Mouse (Mus musculus): Measurements from ENCODE around the gene Sptbn2.
"Not testable (repeated sequence)": the region's sequence is repeated elsewhere in the genome, so short reads cannot be mapped to it uniquely, and the experiment has no call there.

The Sptbn2 gene

DNA sequence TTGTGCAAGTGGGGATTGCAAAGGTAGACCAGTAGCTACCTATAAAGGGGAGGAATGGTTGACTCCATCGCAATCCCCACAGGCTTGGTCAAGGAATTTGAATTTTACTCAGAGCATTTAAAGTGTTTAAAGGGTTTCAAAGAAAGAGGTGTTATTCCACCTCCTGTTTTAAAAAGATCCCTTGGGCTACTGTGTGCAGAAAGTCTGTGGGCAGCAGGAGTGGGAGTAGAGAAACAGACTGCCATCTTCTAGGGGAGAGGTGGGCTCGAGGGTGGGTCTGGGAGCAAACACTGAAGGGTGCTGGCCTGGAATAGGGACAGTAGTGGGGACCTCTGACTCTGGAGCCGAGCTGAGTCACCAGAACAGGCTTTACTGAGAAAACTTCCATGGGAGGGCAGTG is 22.1 kb downstream of the Sptbn2 start:
- DNase-seq = no peak

DNA sequence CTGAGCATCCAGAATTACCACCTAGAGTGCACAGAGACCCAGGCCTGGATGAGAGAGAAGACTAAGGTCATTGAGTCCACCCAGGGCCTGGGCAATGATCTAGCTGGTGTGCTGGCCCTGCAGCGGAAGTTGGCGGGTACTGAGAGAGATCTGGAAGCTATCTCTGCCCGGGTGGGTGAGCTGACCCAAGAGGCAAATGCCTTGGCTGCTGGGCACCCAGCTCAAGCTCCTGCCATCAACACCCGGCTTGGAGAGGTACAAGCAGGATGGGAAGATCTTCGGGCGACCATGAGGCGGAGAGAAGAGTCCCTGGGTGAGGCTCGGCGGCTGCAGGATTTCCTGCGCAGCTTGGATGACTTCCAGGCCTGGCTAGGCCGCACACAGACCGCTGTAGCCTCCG is 26.9 kb downstream of the Sptbn2 start:
- no peak for DNase-seq

DNA sequence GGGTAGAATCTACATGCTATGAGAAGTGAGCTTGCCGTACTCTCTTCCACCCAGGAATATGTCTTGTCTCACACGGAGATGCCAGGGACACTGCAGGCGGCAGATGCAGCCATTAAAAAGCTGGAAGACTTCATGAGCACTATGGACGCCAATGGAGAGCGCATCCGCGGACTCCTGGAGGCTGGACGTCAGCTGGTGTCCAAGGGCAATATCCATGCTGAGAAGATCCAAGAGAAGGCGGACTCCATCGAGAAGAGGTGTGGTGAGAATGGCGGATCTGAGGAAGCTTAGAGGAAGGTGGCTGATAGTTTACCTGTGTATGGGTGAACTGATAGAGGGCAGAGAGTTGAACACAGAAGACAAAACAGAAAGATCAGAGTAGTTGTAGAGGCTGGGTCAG is 28.1 kb downstream of the Sptbn2 start:
- DNase-seq = no peak

DNA sequence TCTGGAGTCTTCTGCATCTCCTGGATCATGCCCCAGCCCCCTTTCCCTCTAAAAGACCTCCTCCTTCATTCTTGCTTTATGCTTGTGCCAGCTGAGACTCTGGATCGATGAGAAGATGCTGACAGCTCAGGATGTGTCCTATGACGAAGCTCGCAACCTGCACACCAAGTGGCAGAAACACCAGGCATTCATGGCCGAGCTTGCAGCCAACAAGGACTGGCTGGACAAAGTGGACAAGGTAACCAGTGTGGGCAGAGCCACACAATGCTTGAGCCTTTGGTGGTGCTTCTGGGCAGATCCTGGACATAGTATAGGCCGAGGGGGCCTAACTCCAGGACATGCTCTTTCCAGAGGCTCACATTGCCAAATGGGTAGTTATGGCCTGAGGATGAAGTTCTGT is 28.8 kb downstream of the Sptbn2 start:
- no peak for DNase-seq

DNA sequence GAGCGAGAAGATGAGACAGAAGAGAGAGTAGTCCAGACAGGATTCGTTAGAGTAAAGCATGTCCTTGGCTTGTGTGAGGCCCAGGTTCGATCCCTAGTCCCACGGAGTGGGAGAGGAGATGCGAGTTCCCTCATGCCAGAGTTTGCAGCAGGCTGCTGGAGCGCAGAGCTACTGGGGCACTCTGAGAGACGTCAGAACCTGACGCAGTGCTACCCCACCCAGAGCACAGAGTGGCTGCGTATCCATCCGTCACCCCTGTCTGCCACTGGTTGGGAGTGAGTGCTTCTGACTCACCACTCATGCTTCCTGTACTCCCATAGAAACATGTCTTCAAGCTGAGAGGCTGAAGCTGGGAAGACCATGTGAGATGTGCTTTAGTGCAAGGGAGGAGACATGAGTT is 30.5 kb downstream of the Sptbn2 start:
- DNase-seq = no peak

DNA sequence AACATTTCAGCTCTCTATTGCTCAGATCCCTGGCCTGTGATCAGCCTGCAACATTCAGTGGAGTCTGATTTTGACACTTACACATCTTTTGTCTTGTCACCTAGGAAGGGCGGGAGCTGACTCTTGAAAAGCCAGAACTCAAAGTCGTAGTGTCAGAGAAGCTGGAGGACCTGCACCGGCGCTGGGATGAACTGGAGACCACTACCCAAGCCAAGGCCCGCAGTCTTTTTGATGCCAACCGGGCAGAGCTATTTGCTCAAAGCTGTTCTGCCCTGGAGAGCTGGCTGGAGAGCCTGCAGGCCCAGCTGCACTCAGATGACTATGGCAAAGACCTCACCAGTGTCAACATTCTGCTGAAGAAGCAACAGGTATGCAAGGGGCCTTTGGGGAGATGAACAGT is 31.3 kb downstream of the Sptbn2 start:
- DNase-seq = no peak

DNA sequence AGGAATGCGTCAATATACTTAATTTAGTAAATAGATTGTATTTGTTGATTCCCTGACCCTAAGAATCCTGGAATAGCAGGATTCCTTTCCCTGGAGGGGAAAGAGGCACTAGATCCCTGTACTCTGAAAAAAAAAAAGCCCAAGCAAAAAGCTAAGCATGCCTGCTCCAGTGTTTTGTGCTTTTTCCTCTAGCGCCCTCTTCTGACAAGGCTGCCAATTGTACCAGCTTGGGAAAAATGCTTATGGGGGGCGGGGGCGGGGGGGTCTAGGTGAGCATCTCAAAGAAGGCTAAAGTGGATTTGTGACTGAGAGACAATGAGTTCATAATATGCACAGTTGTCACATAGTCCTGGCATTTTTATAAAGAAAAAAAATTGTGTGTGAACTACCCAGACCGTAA is 32.6 kb downstream of the Sptbn2 start:
- no peak for DNase-seq

DNA sequence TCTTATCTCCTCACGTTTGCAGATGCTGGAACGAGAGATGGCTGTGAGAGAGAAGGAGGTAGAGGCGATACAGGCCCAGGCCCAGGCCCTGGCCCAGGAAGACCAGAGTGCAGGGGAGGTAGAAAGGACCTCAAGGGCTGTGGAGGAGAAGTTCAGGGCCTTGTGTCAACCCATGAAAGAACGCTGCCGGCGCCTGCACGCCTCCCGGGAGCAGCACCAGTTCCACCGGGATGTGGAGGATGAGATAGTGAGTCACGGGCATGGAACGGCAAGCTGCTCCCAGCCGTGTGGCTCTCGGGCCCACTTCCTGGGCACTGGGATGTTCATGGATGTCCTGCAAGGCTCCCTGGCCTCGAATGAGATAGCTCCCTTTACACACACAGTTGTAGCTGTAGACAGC is 33.1 kb downstream of the Sptbn2 start:
- peak; percentile 3 for DNase-seq

DNA sequence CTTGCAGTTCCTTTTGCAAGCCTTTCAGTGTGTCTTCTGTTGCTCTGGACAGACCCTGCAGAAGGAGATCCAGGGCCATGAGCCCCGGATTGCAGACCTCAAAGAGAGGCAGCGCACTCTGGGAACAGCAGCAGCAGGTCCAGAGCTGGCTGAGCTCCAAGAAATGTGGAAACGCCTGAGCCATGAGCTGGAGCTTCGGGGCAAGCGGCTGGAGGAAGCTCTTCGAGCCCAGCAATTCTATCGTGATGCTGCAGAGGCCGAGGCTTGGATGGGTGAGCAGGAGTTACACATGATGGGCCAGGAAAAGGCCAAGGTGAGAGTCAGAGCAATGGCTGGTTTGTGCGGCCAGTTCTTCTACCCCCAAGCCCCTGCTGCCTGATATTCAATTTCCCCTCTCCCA is 34.1 kb downstream of the Sptbn2 start:
- DNase-seq = peak; percentile 14

DNA sequence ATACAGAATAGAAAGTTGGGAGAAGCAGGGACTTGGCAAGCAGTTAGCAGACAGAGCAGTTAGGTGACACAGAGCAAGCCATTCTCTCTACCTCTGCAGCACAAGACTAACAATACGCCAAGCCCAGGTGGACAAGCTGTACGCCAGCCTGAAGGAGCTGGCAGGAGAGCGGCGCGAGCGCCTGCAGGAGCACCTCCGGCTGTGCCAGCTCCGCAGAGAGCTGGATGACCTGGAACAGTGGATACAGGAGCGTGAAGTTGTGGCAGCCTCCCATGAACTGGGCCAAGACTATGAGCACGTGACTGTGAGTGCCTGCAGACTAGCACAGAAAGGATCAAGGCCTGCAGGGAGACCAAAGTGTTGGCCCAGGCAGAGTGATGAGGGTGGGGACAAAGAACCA is 34.7 kb downstream of the Sptbn2 start:
- peak; percentile 7 for DNase-seq

DNA sequence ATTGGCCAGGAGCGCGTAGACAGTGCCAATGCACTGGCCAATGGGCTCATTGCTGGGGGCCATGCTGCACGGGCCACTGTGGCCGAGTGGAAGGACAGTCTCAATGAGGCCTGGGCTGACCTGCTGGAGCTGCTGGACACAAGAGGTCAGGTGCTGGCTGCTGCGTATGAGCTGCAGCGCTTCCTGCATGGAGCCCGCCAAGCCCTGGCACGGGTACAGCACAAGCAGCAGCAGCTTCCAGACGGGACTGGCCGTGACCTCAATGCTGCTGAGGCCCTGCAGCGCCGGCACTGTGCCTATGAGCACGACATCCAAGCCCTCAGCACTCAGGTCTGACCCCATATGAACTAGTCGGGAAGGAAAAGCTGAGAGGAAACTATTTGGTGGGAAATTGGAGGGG is 35.6 kb downstream of the Sptbn2 start:
- DNase-seq = peak; percentile 15

DNA sequence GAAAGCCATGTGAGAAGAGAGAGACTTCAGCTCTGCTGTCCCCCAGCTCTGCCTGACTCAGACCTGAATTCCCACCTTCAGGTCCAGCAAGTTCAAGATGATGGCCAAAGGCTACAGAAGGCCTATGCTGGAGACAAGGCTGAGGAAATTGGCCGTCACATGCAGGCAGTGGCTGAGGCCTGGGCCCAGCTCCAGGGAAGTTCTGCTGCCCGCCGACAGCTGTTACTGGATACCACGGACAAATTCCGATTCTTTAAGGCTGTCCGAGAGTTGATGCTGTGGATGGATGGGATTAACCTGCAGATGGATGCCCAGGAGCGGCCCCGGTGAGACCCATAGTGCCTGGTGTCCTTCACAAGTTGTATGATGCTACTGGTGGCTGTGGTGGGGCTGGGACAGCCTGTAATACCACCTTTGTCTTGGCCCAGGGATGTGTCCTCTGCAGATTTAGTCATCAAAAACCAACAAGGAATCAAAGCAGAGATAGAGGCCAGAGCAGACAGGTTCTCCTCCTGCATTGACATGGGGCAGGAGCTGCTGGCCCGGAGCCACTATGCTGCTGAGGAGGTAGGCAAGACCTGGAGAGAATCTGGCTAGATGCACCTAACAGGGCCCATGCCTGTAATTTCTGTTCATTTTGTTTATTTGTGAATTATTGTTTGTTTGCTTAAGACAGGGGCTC is 36.8 kb downstream of the Sptbn2 start:
- no peak for DNase-seq

DNA sequence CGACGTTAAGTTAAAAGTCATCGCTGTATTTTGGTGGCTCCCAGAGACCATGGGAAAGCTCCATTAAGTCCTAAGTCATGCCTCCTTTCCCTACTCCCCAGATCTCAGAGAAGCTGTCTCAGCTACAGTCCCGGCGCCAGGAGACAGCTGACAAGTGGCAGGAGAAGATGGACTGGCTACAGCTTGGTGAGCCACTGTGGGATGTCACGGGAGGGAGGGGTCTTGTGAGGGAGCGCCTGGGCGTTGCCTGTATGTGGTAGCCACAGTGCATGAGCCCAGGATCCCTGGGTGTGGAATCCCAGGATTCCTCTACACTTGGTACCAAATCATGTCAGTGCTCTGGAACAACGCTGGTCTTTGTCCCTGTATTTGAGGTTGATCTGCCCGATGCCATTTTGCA is 37.5 kb downstream of the Sptbn2 start:
- DNase-seq = no peak

DNA sequence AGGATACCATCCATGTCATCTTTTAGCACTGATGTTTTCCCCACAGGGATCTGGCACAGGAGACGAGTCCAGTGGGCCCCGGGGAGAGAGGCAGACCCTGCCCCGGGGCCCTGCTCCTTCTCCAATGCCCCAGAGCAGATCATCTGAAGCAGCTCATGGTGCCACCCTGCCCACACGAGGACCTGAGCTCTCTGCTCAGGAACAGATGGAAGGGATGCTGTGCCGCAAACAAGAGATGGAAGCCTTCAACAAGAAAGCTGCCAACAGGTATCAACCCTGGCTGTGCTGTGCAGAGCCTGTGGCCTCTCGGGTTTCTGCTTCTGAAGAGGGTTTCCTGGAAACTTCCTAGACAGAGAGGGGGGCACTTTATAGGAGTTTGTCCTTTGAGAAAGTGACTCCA is 39.0 kb downstream of the Sptbn2 start:
- no peak for DNase-seq

DNA sequence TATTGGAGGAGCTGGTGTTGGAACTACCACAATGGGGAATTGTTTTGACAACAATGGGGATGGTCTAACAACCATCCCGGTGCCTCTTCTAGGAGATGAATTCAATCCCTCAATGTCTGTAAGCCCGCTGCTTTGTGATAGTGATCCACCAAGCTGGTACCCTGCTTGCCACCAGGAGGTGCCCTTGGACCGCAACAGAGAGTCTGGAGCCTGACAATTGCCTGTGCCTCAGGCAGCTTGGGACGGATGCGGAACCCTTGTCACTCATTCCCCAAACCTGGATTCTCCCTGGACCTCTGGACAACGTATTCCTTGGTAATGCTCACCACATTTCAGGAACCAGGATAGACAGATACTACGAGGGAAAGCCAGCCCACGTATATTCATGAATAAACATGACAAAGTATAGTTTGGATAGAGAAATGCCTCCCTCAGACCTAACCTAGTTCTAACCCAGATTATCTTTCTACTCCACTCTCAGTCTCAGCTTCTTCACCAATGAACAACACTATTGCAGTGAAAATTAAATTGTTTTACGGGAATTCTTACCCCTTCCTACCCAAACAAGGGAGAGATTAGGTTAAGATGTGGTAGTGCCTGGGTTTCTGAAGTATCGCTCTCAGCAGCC is 44.7 kb downstream of the Sptbn2 start:
- DNase-seq = peak; percentile 84

DNA sequence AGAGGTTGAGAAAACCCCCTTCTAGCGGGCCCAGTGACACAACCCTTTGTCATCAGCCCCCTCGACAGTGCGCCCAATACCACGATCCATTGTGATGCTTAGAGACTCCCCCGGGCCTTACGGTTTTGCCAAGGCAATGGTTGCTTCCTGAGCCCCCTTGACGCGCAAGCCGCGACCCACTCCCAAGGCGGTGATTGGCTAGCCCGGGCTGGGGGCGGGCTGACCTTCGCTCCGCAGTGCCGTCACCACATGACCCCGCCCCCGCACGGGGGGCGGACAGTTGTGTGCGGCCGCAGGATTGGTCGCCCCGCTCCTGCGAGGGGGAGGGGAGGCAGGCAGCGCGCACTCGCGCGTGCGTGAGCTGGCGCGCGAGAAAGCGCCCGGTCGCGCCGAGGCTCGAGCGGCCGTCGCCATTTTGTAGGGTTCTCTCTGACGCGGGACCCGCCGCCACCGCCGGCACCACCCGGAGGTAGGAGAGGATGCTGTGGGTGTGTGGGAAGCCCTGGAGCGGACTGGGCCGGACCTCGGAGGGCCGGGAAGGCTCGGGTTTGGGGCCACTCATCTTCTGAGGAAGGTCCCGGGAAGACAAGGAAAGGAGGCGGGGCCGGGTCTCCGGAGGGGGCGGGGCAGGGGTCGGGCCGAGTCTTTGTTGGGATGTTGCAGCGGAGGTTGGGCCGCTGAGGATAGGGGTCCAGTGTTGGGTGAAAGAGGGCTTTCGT is 45.4 kb downstream of the Sptbn2 start, which contains the start of gene Rbm4b:
Rbm4b (plus strand) TSS at position 305 of the 719 bp plus-strand sequence.
- DNase-seq = peak; percentile 97

DNA sequence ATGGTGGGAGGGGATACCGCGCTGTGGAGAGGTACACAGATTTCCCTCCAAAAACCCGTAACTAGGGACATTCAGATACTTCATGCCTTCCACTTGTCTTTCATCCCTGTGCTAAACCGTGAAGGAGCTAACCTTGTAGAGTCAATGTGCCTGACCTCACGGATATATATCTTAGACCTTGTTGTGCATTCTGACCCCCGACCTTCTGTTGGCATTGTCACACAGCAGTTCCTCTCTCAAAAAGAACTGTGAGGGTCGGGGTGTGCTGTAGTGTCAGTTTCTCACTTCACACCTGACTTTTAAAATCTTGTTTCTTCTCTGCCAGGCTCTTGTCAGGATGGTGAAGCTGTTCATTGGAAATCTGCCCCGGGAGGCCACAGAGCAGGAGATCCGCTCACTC is 46.0 kb downstream of the Sptbn2 start:
- no peak for DNase-seq

DNA sequence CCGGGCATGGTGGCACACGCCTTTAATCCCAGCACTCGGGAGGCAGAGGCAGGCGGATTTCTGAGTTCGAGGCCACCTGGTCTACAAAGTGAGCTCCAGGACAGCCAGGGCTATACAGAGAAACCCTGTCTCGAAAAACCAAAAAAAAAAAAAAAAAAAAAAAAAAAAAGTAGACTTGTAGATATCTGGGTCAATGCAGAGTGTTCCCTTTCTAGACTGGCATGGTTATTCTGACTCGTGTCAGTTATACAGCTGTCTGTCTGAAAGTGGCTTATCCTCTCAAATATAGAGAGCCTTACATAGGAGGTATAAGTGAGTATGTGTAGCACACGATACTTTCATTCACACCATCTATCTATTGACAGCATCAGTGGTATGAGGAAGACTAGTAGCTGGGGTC is 49.6 kb downstream of the Sptbn2 start:
- DNase-seq = not testable (repeated sequence)

DNA sequence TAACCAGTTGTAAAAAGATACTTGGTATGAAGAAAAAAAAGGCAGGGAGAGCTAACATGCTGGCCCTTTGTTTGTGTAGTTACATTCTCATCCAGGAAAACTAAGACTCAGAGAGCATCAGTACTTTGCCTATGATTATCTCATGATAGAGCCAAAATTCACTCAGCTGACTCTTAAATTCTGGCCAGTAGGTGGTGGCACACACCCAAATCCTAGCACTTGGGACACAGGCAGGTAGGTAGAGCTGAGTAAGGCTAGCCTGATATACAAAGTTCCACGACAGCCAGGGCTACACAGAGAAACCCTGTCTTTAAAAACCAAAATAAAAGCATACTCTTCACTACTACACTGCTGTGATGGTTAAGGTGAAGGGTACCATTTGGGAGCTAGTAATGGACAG is 51.9 kb downstream of the Sptbn2 start:
- no peak for DNase-seq

DNA sequence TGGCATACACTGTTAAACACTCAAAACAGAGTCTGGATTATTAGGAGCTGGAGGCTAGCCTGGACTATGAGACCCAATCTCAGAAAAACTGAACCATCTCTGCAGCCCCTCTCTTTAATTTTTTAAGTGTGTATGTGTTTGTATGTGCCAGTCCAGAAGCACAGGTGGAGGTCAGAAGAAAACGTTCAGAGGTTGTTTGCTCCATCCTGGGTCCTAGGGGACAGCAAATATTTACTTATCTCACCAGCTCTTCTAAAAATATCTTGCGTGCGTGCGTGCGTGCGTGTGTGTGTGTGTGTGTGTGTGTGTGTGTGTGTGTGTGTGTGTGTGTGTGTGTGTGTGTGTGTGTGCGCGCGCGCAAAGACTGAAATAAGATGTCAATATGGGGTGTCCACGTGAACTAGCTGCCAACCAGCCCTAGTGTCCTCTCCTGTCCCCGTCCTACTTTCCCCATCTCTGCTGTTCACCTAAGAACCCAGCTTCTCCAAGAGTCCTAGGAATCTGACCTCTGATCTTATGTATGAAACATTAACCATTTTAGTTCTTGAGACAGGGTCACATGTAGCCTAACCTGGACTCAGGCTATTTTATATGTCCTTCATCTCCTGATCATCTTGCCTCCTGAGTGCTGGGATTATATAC is 56.7 kb downstream of the Sptbn2 start:
- no peak for DNase-seq

DNA sequence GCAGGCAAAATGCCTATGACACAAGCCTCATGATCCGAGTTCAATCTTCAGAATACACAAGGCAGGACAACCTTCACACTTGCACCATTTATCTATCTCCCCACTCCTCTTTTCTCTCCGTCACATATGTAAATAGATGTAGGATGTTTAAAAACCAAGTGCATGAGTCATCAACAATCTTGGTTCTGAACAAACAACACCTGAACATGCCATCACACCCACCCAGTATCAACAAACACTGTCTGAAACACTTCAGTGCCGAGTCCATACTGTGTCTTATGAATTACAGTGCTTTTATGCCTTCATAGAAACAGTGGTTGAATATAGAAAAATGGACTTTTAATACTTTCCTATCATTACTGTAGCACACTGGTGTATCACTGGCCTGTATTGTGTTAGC is 61.8 kb downstream of the Sptbn2 start:
- no peak for DNase-seq

DNA sequence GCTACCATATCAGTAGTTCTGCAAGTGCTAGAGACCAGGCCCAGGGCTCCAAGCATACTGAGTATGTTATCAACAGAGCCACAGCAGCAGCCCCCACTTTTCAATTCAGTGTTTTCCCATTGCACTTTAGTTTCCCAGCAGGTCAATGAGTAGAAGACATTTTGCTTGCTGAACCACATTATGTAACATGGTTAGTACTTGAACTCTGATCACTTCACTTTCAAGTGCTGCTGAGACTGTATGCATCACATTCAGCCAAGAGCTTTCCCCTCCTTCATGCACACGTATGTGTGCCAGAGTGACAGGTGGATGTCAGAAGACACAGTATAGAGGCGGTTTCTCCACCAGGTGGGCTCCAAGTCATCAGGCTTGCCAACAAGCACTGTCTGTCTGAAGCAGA is 71.9 kb downstream of the Sptbn2 start:
- DNase-seq = no peak

DNA sequence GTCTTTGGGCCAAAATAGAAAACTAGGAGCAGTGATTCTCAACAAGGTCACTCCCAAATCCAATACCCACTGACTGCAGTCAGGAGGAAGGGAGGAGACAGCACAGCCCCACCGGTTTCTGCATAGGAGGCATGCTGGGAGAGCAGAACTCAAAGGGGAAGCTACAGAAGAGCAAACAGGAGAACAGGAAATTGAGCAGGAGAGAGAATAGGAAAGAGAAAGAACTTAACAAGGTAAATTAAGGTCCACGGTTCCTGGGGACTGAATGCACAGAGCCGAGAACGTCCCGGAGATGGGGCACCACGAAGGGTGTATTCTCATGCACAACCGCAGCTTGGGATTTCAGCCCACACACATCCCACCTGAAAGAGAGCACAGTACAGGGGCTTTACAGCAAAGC is 74.2 kb downstream of the Sptbn2 start:
- DNase-seq = no peak

DNA sequence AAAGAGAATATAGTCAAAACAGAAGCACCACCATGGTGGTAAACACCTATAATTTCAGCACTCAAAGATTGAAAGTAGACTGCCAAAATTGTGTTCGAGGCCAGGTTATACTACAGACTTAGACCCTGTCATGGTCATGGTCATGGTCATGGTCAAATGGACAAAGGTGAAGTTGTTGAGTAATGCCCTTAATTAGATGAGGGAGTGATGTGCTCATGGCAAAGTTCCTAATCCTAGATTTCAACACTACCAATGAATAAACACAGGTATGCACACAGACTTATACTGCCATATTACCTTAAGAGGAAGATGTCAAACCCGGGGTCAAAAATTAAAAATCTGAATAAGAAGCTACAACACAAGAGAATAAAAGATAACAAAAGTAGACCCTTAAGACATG is 75.3 kb downstream of the Sptbn2 start:
- DNase-seq = no peak

All from right cerebral cortex, postnatal 25 days (tissue).